Mouse (Mus musculus): ENCODE measurements around the gene Asic4.

The Asic4 gene

GRCm38 (mm10) chr1:75469287-75469825 is 19.1 kb downstream of the Asic4 start:
- no peak for DNase-seq

- DNase-seq, result no peak
Measured at GRCm38 (mm10) chr1:75476441-75476840, 26.2 kb downstream of the Asic4 start.

GRCm38 (mm10) chr1:75477264-75477965 is 27.2 kb downstream of the Asic4 start:
- DNase-seq, result peak; percentile 72 to 86

GRCm38 (mm10) chr1:75477966-75478290 is 27.7 kb downstream of the Asic4 start:
- no peak for DNase-seq

- peak in 1 of 2 experiments; percentile 41 for DNase-seq
Measured at GRCm38 (mm10) chr1:75478497-75478896, 28.3 kb downstream of the Asic4 start.

GRCm38 (mm10) chr1:75478916-75479634 is 28.8 kb downstream of the Asic4 start, which contains the start of the genes Chpf and Tmem198:
TSS of gene Chpf (minus strand) at chr1:75479307.
TSS of gene Tmem198 (plus strand) at chr1:75479532.
- peak; percentile 94 for DNase-seq

- DNase-seq, result no peak
Measured at GRCm38 (mm10) chr1:75479635-75479989, 29.4 kb downstream of the Asic4 start.

GRCm38 (mm10) chr1:75480036-75480435 is 29.8 kb downstream of the Asic4 start:
- no peak for DNase-seq

GRCm38 (mm10) chr1:75480735-75481134 is 30.5 kb downstream of the Asic4 start:
- DNase-seq, result no peak

GRCm38 (mm10) chr1:75486561-75486960 is 36.3 kb downstream of the Asic4 start:
- no peak for DNase-seq

GRCm38 (mm10) chr1:75487040-75487404 is 36.8 kb downstream of the Asic4 start:
- DNase-seq, result no peak

GRCm38 (mm10) chr1:75487405-75488161 is 37.3 kb downstream of the Asic4 start:
- peak; percentile 39 to 51 for DNase-seq

- no peak for DNase-seq
Measured at GRCm38 (mm10) chr1:75490785-75491551, 40.7 kb downstream of the Asic4 start.

GRCm38 (mm10) chr1:75492579-75493170 is 42.4 kb downstream of the Asic4 start:
- no peak for DNase-seq

- no peak for DNase-seq
Measured at GRCm38 (mm10) chr1:75494878-75495548, 44.8 kb downstream of the Asic4 start.

- no peak for DNase-seq
Measured at GRCm38 (mm10) chr1:75498897-75499296, 48.7 kb downstream of the Asic4 start.

GRCm38 (mm10) chr1:75499441-75499840 is 49.2 kb downstream of the Asic4 start:
- no peak for DNase-seq

GRCm38 (mm10) chr1:75501905-75502304 is 51.7 kb downstream of the Asic4 start:
- DNase-seq, result no peak

- DNase-seq, result no peak
Measured at GRCm38 (mm10) chr1:75502945-75503650, 52.9 kb downstream of the Asic4 start.

- DNase-seq, result no peak
Measured at GRCm38 (mm10) chr1:75503651-75503980, 53.4 kb downstream of the Asic4 start.

Measured in spleen, adult 18-20 months (tissue).